Mouse (Mus musculus): ENCODE results near the gene Gm10638. TPM values are rescaled to one million over a fixed set of nuclear protein-coding genes. Genes with fewer than 3 reads are reported as not detected.

The Gm10638 gene
- total and polyA plus RNA-seq, 2 experiments from 2014 or later: 0.43 to 8.2 TPM

DNA sequence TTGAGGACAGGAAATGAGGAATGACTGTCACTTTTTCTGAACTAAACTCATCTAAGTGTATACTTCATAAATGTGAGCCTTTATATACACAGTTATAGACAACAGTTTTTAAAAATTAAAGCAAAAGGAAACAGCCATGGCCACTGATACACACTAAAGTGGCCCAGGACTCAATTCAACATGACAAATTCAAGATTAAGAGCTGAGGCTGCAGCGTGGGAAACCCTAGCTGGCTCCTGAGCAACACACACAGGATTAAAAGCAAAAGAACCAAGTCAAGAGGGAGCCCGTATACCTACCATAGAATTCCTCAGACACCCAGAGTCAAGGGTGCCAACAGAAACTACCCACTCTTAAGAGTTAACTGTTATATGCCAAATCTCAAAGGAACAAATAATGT lies 24.0 kb upstream of the Gm10638 start:
- ATAC-seq (no peak), DNase-seq (no peak)
- no peaks in the 10 kb centered on the region for H3K4me1 ChIP-seq (ENCODE audit: insufficient read depth)
- no peak for TF ChIP-seq CTCF (IDR thresholded peaks at IDR 0.05; ENCODE audit: low read depth)
- no peaks in the 10 kb centered on the region for H3K27me3 ChIP-seq (ENCODE audit: insufficient read depth, low read length)
- no peak overlapping the region for H3K4me3 ChIP-seq (ENCODE audit: low read depth, low read length)
- H3K27ac ChIP-seq (ENCODE audit: low read depth, low read length): no peak overlapping the region
- H3K36me3 ChIP-seq (ENCODE audit: insufficient read depth): 0 out of 2 replicates have a peak, but pooled peaks cover 4% of the 10 kb centered on the region
- H3K9ac ChIP-seq: no peak overlapping the region
- 89% methylated on average over 2 of the region's 2 CpGs for WGBS
- no peak overlapping the region for H3K4me2 ChIP-seq (ENCODE audit: low read depth)
- no peaks in the 10 kb centered on the region for H3K9me3 ChIP-seq (ENCODE audit: low read length)

DNA sequence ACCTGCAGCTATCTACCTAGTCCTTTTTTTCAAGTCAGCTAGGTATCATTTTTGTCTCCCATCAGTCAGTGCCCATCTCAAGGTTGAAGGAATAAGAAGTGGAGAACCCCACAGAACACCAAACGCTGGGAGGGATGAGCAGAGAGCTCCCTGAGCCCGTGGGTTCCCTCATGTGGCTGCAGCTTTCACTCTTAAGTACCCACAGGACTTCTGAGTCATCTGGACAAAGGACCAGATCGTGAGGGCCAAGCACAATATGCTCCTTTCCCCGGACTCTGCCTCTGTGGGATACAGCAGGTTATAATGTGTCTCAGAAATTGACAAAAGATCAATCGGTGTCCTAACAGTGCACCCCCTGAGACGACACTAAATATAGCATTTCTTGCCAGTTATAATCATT lies 18.5 kb upstream of the Gm10638 start:
- Histone ChIP-seq H3K9ac (no peak overlapping the region), H3K36me3 (ENCODE audit: insufficient read depth) (0 out of 2 replicates have a peak, but pooled peaks cover 5% of the 10 kb centered on the region), H3K27me3 (ENCODE audit: insufficient read depth, low read length) (no peaks in the 10 kb centered on the region), H3K4me2 (ENCODE audit: low read depth) (no peak overlapping the region), H3K27ac (ENCODE audit: low read depth, low read length) (no peak overlapping the region), H3K4me3 (ENCODE audit: low read depth, low read length) (no peak overlapping the region), H3K9me3 (ENCODE audit: low read length) (no peaks in the 10 kb centered on the region), H3K4me1 (ENCODE audit: insufficient read depth) (peaks cover 18% of the 10 kb centered on the region)
- WGBS: 56% methylated on average over 6 of the region's 6 CpGs
- TF ChIP-seq CTCF (IDR thresholded peaks at IDR 0.05; ENCODE audit: low read depth): no peak
- ATAC-seq (no peak), DNase-seq (no peak)

DNA sequence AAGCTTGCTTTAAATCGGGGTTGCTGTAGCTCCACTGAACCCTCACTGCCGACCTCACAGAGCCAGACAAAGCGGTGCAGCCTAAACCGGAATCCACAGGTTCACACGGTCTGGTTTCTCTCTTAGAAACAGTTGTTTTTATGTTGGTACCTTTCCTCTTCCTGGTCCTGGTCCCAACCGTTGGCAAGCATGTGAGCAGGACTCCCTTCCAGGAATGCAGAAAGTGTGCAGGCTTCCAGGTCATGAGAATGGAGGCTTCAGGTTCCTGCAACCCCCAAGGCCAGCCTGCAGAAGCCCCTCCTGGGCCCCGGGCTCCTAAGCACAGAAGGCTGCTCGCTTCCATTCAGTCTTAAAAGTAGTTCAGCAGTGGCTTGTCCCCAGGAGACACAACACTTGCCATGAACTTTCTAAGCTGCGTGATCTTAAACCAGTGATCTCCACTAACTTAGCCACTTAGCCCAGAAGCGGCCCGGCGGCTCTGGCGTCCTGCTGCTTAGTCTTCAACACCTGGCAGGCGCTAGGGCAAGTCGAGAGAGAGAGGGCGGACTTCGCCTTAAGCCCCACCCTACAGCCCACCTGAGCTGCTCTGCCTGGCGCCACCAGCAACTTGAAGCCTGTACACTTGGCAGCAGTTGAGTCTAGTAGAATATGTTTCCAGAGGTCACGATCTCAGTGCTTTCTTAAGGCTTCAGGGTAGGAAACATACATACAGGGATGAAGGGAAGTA lies 17.1 kb upstream of the Gm10638 start:
- Histone ChIP-seq H3K4me2 (ENCODE audit: low read depth) (no peak overlapping the region), H3K27me3 (ENCODE audit: insufficient read depth, low read length) (no peaks in the 10 kb centered on the region), H3K4me1 (ENCODE audit: insufficient read depth) (peaks cover 18% of the 10 kb centered on the region), H3K36me3 (ENCODE audit: insufficient read depth) (0 out of 2 replicates have a peak, but pooled peaks cover 5% of the 10 kb centered on the region), H3K9ac (no peak overlapping the region), H3K9me3 (ENCODE audit: low read length) (no peaks in the 10 kb centered on the region), H3K4me3 (ENCODE audit: low read depth, low read length) (no peak overlapping the region), H3K27ac (ENCODE audit: low read depth, low read length) (no peak overlapping the region)
- TF ChIP-seq CTCF (IDR thresholded peaks at IDR 0.05; ENCODE audit: low read depth): no peak
- DNase-seq (no peak), ATAC-seq (no peak)
- 69% methylated on average over 19 of the region's 19 CpGs for WGBS

DNA sequence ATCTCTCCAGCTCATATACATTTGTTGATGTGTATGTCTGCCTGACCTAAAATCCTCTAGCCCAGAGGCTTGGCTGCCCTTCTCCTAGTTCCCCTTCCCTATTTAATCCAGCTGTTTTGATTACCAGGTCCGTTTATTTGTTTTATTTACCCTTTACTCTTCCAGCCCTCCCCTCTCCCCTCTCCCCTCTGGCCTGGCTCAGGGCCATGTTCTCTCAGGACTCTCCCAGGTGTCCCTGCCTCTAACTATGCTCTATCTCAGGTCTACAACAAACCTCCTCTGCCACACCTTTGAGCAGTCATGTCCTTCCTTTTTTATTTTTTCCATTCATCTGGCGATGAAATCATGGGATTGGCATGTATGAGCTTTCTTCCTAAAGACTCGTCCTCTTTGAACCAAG lies 15.2 kb upstream of the Gm10638 start:
- Histone ChIP-seq H3K4me2 (ENCODE audit: low read depth) (no peak overlapping the region), H3K36me3 (ENCODE audit: insufficient read depth) (0 out of 2 replicates have a peak, but pooled peaks cover 5% of the 10 kb centered on the region), H3K9me3 (ENCODE audit: low read length) (no peaks in the 10 kb centered on the region), H3K27me3 (ENCODE audit: insufficient read depth, low read length) (no peaks in the 10 kb centered on the region), H3K27ac (ENCODE audit: low read depth, low read length) (no peak overlapping the region), H3K4me1 (ENCODE audit: insufficient read depth) (peaks cover 18% of the 10 kb centered on the region), H3K4me3 (ENCODE audit: low read depth, low read length) (no peak overlapping the region), H3K9ac (no peak overlapping the region)
- ATAC-seq: no peak
- 39% methylated on average over 3 of the region's 3 CpGs for WGBS
- TF ChIP-seq CTCF (IDR thresholded peaks at IDR 0.05; ENCODE audit: low read depth): no peak
- DNase-seq: no peak

DNA sequence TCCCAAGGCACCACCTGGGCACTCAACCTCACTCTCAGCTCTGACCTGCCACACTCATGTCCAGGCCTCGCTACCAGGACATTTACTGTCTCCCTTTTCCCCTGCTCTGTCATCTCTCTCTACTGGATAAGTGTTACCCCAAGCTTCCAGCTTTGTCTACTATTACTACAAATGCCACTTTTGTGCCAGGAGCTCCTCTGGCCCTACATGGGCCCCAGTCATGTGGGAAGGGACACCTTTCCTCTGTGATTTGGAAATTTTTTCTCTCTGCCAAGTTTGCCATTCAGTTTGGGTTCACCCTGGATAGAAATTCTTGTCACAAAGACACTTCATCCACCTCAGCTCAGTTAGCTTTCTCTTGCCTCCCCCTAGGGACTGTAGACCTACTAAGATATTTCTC lies 14.6 kb upstream of the Gm10638 start:
- no peak overlapping the region for H3K4me3 ChIP-seq (ENCODE audit: low read depth, low read length)
- no peak for TF ChIP-seq CTCF (IDR thresholded peaks at IDR 0.05; ENCODE audit: low read depth)
- 85% methylated on average over 1 of the region's 1 CpGs for WGBS
- H3K27me3 ChIP-seq (ENCODE audit: insufficient read depth, low read length): no peaks in the 10 kb centered on the region
- 0 out of 2 replicates have a peak, but pooled peaks cover 5% of the 10 kb centered on the region for H3K36me3 ChIP-seq (ENCODE audit: insufficient read depth)
- H3K4me1 ChIP-seq (ENCODE audit: insufficient read depth): peaks cover 18% of the 10 kb centered on the region
- no peak for ATAC-seq
- no peak overlapping the region for H3K27ac ChIP-seq (ENCODE audit: low read depth, low read length)
- no peak overlapping the region for H3K4me2 ChIP-seq (ENCODE audit: low read depth)
- no peaks in the 10 kb centered on the region for H3K9me3 ChIP-seq (ENCODE audit: low read length)
- DNase-seq: no peak
- H3K9ac ChIP-seq: no peak overlapping the region

DNA sequence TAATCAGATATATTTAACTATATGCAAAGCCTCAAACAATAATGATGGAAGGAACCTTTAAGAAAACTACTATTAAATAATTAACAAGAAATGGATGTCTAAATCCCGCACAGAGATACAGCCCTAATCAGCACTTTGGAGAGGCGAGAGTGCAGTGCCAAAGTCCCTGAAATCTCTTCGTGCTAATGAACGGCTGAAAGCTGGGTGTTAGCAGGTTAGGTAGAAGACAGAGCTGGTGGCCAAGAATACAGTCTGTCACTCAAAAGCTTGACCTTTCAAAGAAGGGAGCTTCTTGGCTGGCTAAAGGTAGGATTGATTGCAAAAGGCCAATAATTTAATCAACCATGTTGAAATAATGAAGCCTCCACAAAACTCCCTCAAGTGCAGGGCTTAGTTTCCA lies 11.3 kb upstream of the Gm10638 start:
- Histone ChIP-seq H3K4me2 (ENCODE audit: low read depth) (no peak overlapping the region), H3K4me1 (ENCODE audit: insufficient read depth) (peaks cover 13% of the 10 kb centered on the region; the same call in 1 of the 2 replicates), H3K9ac (no peak overlapping the region), H3K4me3 (ENCODE audit: low read depth, low read length) (no peak overlapping the region), H3K27me3 (ENCODE audit: insufficient read depth, low read length) (no peaks in the 10 kb centered on the region), H3K27ac (ENCODE audit: low read depth, low read length) (no peak overlapping the region), H3K9me3 (ENCODE audit: low read length) (no peaks in the 10 kb centered on the region), H3K36me3 (ENCODE audit: insufficient read depth) (no peaks in the 10 kb centered on the region)
- ATAC-seq (no peak), DNase-seq (no peak)
- WGBS: 33% methylated on average over 4 of the region's 4 CpGs
- TF ChIP-seq CTCF (IDR thresholded peaks at IDR 0.05; ENCODE audit: low read depth): no peak

DNA sequence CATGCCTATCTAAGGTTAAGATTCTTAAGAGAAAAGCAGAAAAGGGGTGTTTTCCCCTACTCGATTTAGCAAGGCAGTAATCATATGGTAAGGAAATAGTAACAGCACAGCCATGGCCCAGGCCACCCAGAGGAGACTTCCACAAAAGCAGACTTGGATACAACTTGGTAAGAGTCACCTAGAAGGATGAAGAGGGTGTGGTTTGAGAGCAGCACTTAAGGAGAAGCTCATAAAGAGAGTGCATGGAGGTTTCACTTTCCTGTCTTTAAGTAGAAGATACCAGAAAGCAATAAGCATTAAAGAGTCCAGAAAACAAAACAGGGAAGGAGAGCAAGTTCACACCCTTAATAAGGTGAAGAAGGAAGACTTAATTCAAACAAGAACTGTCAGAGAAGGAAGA lies 10.5 kb upstream of the Gm10638 start:
- no peak overlapping the region for H3K4me2 ChIP-seq (ENCODE audit: low read depth)
- peaks cover 13% of the 10 kb centered on the region; the same call in 1 of the 2 replicates for H3K4me1 ChIP-seq (ENCODE audit: insufficient read depth)
- no peak for DNase-seq
- H3K27ac ChIP-seq (ENCODE audit: low read depth, low read length): no peak overlapping the region
- H3K27me3 ChIP-seq (ENCODE audit: insufficient read depth, low read length): no peaks in the 10 kb centered on the region
- TF ChIP-seq CTCF (IDR thresholded peaks at IDR 0.05; ENCODE audit: low read depth): no peak
- no peaks in the 10 kb centered on the region for H3K9me3 ChIP-seq (ENCODE audit: low read length)
- no peak overlapping the region for H3K4me3 ChIP-seq (ENCODE audit: low read depth, low read length)
- 81% methylated on average over 1 of the region's 1 CpGs for WGBS
- no peak for ATAC-seq
- no peaks in the 10 kb centered on the region for H3K36me3 ChIP-seq (ENCODE audit: insufficient read depth)
- no peak overlapping the region for H3K9ac ChIP-seq

Data from forebrain, postnatal 0 days (tissue).